Mouse (Mus musculus) frontal cortex, postnatal 14 days (tissue): ENCODE data around the gene Dnmt3a.
"Not testable (repeated sequence)": the region's sequence is repeated elsewhere in the genome, so short reads cannot be mapped to it uniquely, and the experiment has no call there.

ENCODE experiments used
- DNase-seq, 2 experiments: peaks; one replicate each; pipeline ENCODE4 v3.0.0; 2022; ENCODE audit warnings: low spot score in 2 of 2

Dnmt3a gene

GRCm38 (mm10) chr12:3917668-3918341 is 112.0 kb downstream of the Dnmt3a start:
- no peak for DNase-seq

GRCm38 (mm10) chr12:3918577-3918976 is 112.8 kb downstream of the Dnmt3a start:
- DNase-seq: no peak

- DNase-seq: no peak
These were observed 113.6 kb downstream of the Dnmt3a start for GRCm38 (mm10) chr12:3919423-3919822.

- DNase-seq: peak in 1 of 2 experiments; percentile 54
These were observed 120.3 kb downstream of the Dnmt3a start for GRCm38 (mm10) chr12:3926127-3926526.

GRCm38 (mm10) chr12:3928841-3929240 is 123.0 kb downstream of the Dnmt3a start:
- no peak for DNase-seq

GRCm38 (mm10) chr12:3930090-3930865 is 124.5 kb downstream of the Dnmt3a start:
- not testable (repeated sequence) for DNase-seq

- no peak for DNase-seq
These were observed 136.2 kb downstream of the Dnmt3a start for GRCm38 (mm10) chr12:3942026-3942425.

GRCm38 (mm10) chr12:3944454-3945073 is 138.8 kb downstream of the Dnmt3a start:
- DNase-seq: no peak

GRCm38 (mm10) chr12:3947503-3947902 is 141.7 kb downstream of the Dnmt3a start:
- no peak for DNase-seq

GRCm38 (mm10) chr12:3954651-3955050 is 148.8 kb downstream of the Dnmt3a start, which contains the start of gene Pomc:
TSS of gene Pomc (plus strand) at chr12:3954951.
- no peak for DNase-seq

- no peak for DNase-seq
These were observed 149.6 kb downstream of the Dnmt3a start for GRCm38 (mm10) chr12:3955371-3955770.

GRCm38 (mm10) chr12:3956351-3956750 is 150.5 kb downstream of the Dnmt3a start:
- DNase-seq: no peak

GRCm38 (mm10) chr12:3959791-3960543 is 154.2 kb downstream of the Dnmt3a start:
- peak; percentile 73 to 81 for DNase-seq

- no peak for DNase-seq
These were observed 154.7 kb downstream of the Dnmt3a start for GRCm38 (mm10) chr12:3960553-3960952.
